Mouse (Mus musculus): ENCODE data around the gene Mob3b.

- TF ChIP-seq POLR2A (IDR thresholded peaks at IDR 0.05; ENCODE audit: insufficient read depth, low read length) (no peak), CTCF (IDR thresholded peaks at IDR 0.05; ENCODE audit: low read depth, low read length) (no peak), EP300 (IDR thresholded peaks at IDR 0.05; ENCODE audit: insufficient read depth, low read depth, low read length) (no peak)
Observed at GRCm38 (mm10) chr4:35031623-35032022, 125.7 kb downstream of the Mob3b start.

All from ES-Bruce4 (cell line).